Mouse (Mus musculus): Measurements from ENCODE around the gene Flrt1.

DNA sequence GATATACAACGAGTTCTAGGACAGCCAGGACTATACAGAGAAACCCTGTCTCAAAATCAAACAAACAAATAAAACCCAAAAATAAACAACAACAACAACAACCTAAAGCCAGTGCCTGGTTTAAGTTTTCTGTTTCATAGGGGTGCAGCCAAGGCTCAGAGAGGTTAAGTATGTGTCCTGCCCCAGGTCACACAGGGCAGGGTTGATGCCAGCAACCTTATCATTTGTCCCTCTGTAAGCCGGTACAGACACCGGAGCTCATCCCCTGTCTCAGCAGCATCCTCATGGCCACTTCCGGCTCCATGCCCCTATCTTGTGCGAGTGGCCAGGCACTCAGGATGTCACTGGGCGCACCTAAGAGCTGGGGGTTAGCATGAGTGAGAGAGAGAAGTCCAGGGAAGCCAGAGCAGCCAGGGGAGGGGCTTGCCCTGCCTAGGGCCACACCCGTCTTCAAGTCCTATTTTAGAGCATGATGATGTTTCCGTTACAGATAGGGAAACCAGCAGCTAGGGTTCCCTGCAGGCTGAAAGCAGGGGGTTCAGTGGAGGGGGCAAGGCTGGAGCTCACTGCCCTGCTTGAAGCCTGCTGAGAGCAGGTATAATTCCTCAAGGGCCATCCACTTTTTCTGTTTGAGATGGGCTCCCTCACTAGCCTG is 12.3 kb upstream of the Flrt1 start:
- no peak for TF ChIP-seq CTCF (IDR thresholded peaks at IDR 0.05; ENCODE audit: borderline replicate concordance, insufficient read depth, low read depth, low read length)
- no peak for TF ChIP-seq POLR2A (IDR thresholded peaks at IDR 0.05; ENCODE audit: borderline replicate concordance, insufficient read depth, low read length)

All from cerebellum, adult 2 months (tissue).